Mouse (Mus musculus): ENCODE measurements around the gene Lcn8. TPM values are rescaled to one million over a fixed set of nuclear protein-coding genes. Genes with fewer than 3 reads are reported as not detected.
"Not testable (repeated sequence)": the region's sequence is repeated elsewhere in the genome, so short reads cannot be mapped to it uniquely, and the experiment has no call there.

Gene Lcn8
- polyA plus RNA-seq, 1 experiment from 2014 or later, result not detected

GRCm38 (mm10) chr2:25694605-25695004 is 41.7 kb downstream of the Lcn8 start:
- Histone ChIP-seq H3K9ac (ENCODE audit: low read depth, low read length) (no peak overlapping the region), H3K4me3 (ENCODE audit: low read depth, low read length) (no peak overlapping the region), H3K4me1 (ENCODE audit: control insufficient read depth, insufficient read depth, low read length) (no peaks in the 10 kb centered on the region), H3K4me2 (ENCODE audit: low read length) (no peak overlapping the region), H3K9me3 (replicated peaks; ENCODE audit: control insufficient read depth, low read length, poor library complexity, severe bottlenecking) (no peaks in the 10 kb centered on the region), H3K27ac (ENCODE audit: low read length) (no peak overlapping the region), H3K36me3 (ENCODE audit: control insufficient read depth, insufficient read depth, low read length) (no peaks in the 10 kb centered on the region), H3K27me3 (ENCODE audit: control insufficient read depth, insufficient read depth, low read depth, low read length) (no peaks in the 10 kb centered on the region)
- ATAC-seq, result no peak

DNA sequence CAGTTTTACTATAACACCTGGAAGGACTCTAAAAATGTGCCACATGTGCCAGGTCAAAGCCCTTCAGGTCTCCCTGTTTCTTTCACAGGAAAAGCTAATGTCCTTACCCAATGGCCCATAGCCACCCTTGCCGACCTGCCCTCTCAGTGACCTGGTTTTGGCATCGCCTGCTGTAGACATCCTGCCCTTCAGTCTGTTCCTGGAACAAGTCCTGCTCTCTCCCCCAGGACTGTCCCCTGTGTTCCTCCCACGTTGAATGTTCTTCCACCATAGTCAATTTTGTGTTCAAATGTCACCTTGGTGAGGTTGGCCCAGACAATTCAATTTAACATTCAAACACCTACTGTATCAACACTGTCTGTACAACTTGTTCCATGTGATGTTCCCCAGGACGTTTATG is 44.0 kb downstream of the Lcn8 start:
- 75% methylated on average over 4 of the region's 4 CpGs for WGBS
- no peak overlapping the region for H3K27ac ChIP-seq (ENCODE audit: low read length)
- no peaks in the 10 kb centered on the region for H3K36me3 ChIP-seq (ENCODE audit: control insufficient read depth, insufficient read depth, low read length)
- H3K4me2 ChIP-seq (ENCODE audit: low read length), result no peak overlapping the region
- no peaks in the 10 kb centered on the region for H3K4me1 ChIP-seq (ENCODE audit: control insufficient read depth, insufficient read depth, low read length)
- H3K4me3 ChIP-seq (ENCODE audit: low read depth, low read length), result no peak overlapping the region
- H3K9me3 ChIP-seq (replicated peaks; ENCODE audit: control insufficient read depth, low read length, poor library complexity, severe bottlenecking), result no peaks in the 10 kb centered on the region
- H3K9ac ChIP-seq (ENCODE audit: low read depth, low read length), result no peak overlapping the region
- no peaks in the 10 kb centered on the region for H3K27me3 ChIP-seq (ENCODE audit: control insufficient read depth, insufficient read depth, low read depth, low read length)
- no peak for ATAC-seq

- ATAC-seq, result no peak
- 86% methylated on average over 2 of the region's 2 CpGs for WGBS
- Histone ChIP-seq H3K9ac (ENCODE audit: low read depth, low read length) (no peak overlapping the region), H3K4me1 (ENCODE audit: control insufficient read depth, insufficient read depth, low read length) (no peaks in the 10 kb centered on the region), H3K9me3 (replicated peaks; ENCODE audit: control insufficient read depth, low read length, poor library complexity, severe bottlenecking) (no peaks in the 10 kb centered on the region), H3K27ac (ENCODE audit: low read length) (no peak overlapping the region), H3K4me3 (ENCODE audit: low read depth, low read length) (no peak overlapping the region), H3K36me3 (ENCODE audit: control insufficient read depth, insufficient read depth, low read length) (no peaks in the 10 kb centered on the region), H3K4me2 (ENCODE audit: low read length) (no peak overlapping the region), H3K27me3 (ENCODE audit: control insufficient read depth, insufficient read depth, low read depth, low read length) (no peaks in the 10 kb centered on the region)
These were observed 45.8 kb downstream of the Lcn8 start for GRCm38 (mm10) chr2:25698696-25699095.

DNA sequence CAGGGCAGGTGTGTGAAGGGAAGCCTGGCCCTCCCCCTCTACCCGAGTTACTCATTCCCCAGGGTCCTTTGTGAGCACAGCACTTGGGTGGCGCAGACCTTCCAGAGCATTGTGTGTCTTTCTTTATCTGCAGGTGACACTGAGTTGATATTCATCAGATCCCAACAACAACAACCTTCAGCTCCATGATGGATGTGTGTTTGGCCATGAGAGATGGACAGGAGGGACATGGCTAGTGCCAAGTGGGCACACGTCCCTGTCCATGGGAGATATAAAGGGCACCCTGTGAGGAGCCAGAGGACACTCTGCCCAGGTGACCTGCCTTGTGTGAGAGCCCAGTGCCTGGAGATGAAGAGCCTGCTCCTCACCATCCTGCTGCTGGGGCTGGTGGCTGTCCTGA is 46.8 kb downstream of the Lcn8 start, which contains the start of gene Obp2a:
Obp2a (plus strand) TSS at position 301 of the 400 bp plus-strand sequence.
- not testable (repeated sequence) for H3K4me3 ChIP-seq (ENCODE audit: low read depth, low read length); H3K9ac ChIP-seq (ENCODE audit: low read depth, low read length); H3K36me3 ChIP-seq (ENCODE audit: control insufficient read depth, insufficient read depth, low read length); H3K4me2 ChIP-seq (ENCODE audit: low read length); H3K27ac ChIP-seq (ENCODE audit: low read length); H3K27me3 ChIP-seq (ENCODE audit: control insufficient read depth, insufficient read depth, low read depth, low read length); H3K9me3 ChIP-seq (replicated peaks; ENCODE audit: control insufficient read depth, low read length, poor library complexity, severe bottlenecking); ATAC-seq; H3K4me1 ChIP-seq (ENCODE audit: control insufficient read depth, insufficient read depth, low read length)
- 89% methylated on average over 3 of the region's 3 CpGs for WGBS

DNA sequence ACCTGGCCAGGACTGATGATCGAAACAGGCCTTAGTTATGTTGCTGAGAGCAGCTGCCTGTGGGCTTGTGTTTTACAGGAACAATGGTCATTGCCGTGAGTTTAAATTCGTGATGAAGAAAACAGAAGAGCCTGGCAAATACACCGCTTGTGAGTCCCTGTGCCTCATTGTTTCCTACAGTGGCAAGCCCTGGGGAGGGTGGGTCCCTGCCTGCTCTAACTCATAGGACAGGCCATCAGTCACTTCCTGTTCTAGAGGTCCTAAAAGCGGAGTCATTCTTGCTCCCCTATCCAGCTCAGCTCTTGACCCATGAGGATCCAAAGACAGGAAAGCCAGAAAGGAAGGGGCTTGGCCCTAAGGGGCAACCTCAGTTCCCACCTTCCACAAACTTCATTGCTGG is 48.1 kb downstream of the Lcn8 start:
- Histone ChIP-seq H3K27me3 (ENCODE audit: control insufficient read depth, insufficient read depth, low read depth, low read length) (no peaks in the 10 kb centered on the region), H3K36me3 (ENCODE audit: control insufficient read depth, insufficient read depth, low read length) (no peaks in the 10 kb centered on the region), H3K9ac (ENCODE audit: low read depth, low read length) (no peak overlapping the region), H3K27ac (ENCODE audit: low read length) (no peak overlapping the region), H3K4me1 (ENCODE audit: control insufficient read depth, insufficient read depth, low read length) (no peaks in the 10 kb centered on the region), H3K9me3 (replicated peaks; ENCODE audit: control insufficient read depth, low read length, poor library complexity, severe bottlenecking) (no peaks in the 10 kb centered on the region), H3K4me3 (ENCODE audit: low read depth, low read length) (no peak overlapping the region), H3K4me2 (ENCODE audit: low read length) (no peak overlapping the region)
- ATAC-seq, result no peak
- WGBS, result 87% methylated on average over 5 of the region's 5 CpGs

DNA sequence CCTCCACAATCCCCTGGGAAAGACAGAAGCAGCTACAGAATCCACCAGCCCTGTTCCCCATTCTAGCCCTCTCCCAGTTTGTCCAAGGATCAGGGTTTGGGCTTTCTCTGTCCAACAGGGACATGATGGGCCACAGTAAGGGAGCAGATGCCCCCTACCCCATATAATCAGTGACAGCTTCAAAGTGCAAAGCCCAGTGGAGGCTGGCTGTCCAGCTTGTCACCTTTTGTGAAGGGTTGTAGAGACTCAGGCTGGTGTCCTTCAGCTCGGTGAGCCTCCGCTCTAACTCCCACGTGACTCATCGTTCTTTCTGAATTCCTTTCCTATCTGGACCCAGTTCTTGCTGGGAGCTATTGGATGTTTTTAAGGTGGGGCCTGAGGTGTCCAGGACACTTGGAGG is 50.8 kb downstream of the Lcn8 start:
- no peak overlapping the region for H3K4me2 ChIP-seq (ENCODE audit: low read length)
- ATAC-seq, result no peak
- no peaks in the 10 kb centered on the region for H3K27me3 ChIP-seq (ENCODE audit: control insufficient read depth, insufficient read depth, low read depth, low read length)
- no peak overlapping the region for H3K27ac ChIP-seq (ENCODE audit: low read length)
- no peak overlapping the region for H3K9ac ChIP-seq (ENCODE audit: low read depth, low read length)
- H3K4me3 ChIP-seq (ENCODE audit: low read depth, low read length), result no peak overlapping the region
- peaks cover 8% of the 10 kb centered on the region for H3K4me1 ChIP-seq (ENCODE audit: control insufficient read depth, insufficient read depth, low read length)
- H3K36me3 ChIP-seq (ENCODE audit: control insufficient read depth, insufficient read depth, low read length), result no peaks in the 10 kb centered on the region
- no peaks in the 10 kb centered on the region for H3K9me3 ChIP-seq (replicated peaks; ENCODE audit: control insufficient read depth, low read length, poor library complexity, severe bottlenecking)
- WGBS, result 90% methylated on average over 4 of the region's 4 CpGs

Other genes with a start within 250 kb of the Lcn8 start
- gene Fut7, start 229.9 kb upstream of the Lcn8 start, polyA plus RNA-seq (2015; fragmentation: Nextera tagmentation; extraction: Ambion mirVana), result 0.09 and 0.80 TPM in 2 replicates
- gene Abca2, start 224.4 kb upstream of the Lcn8 start, polyA plus RNA-seq (2015; fragmentation: Nextera tagmentation; extraction: Ambion mirVana), result 17.3 and 18.3 TPM in 2 replicates
- 2.8 and 3.4 TPM in 2 replicates for gene Clic3, start 196.3 kb upstream of the Lcn8 start, polyA plus RNA-seq (2015; fragmentation: Nextera tagmentation; extraction: Ambion mirVana)
- gene Paxx, start 192.0 kb upstream of the Lcn8 start, polyA plus RNA-seq (2015; fragmentation: Nextera tagmentation; extraction: Ambion mirVana), result 121 and 130 TPM in 2 replicates
- 465 and 593 TPM in 2 replicates for gene Ptgds, start 183.1 kb upstream of the Lcn8 start, polyA plus RNA-seq (2015; fragmentation: Nextera tagmentation; extraction: Ambion mirVana)
- gene Lcn12, start 159.2 kb upstream of the Lcn8 start, polyA plus RNA-seq (2015; fragmentation: Nextera tagmentation; extraction: Ambion mirVana), result not detected in 2 replicates
- 137 and 139 TPM in 2 replicates for gene Fbxw5, start 152.4 kb upstream of the Lcn8 start, polyA plus RNA-seq (2015; fragmentation: Nextera tagmentation; extraction: Ambion mirVana)
- gene C8g, start 151.4 kb upstream of the Lcn8 start, polyA plus RNA-seq (2015; fragmentation: Nextera tagmentation; extraction: Ambion mirVana), result 5.1 and 5.9 TPM in 2 replicates
- gene Traf2, start 106.2 kb upstream of the Lcn8 start, polyA plus RNA-seq (2015; fragmentation: Nextera tagmentation; extraction: Ambion mirVana), result 15.2 and 15.9 TPM in 2 replicates
- 374 and 380 TPM in 2 replicates for gene Edf1, start 95.3 kb upstream of the Lcn8 start, polyA plus RNA-seq (2015; fragmentation: Nextera tagmentation; extraction: Ambion mirVana)
- 0.50 and 2.4 TPM in 2 replicates for gene Mamdc4, start 78.3 kb upstream of the Lcn8 start, polyA plus RNA-seq (2015; fragmentation: Nextera tagmentation; extraction: Ambion mirVana)
- gene Phpt1, start 77.9 kb upstream of the Lcn8 start, polyA plus RNA-seq (2015; fragmentation: Nextera tagmentation; extraction: Ambion mirVana), result 148 and 149 TPM in 2 replicates
- gene Ajm1, start 71.4 kb upstream of the Lcn8 start, polyA plus RNA-seq (2015; fragmentation: Nextera tagmentation; extraction: Ambion mirVana), result 11.4 and 14.9 TPM in 2 replicates
- gene Rabl6, start 44.6 kb upstream of the Lcn8 start, polyA plus RNA-seq (2015; fragmentation: Nextera tagmentation; extraction: Ambion mirVana), result 64.7 and 68.3 TPM in 2 replicates
- 0.11 and 0.24 TPM in 2 replicates for gene Ccdc183, start 35.4 kb upstream of the Lcn8 start, polyA plus RNA-seq (2015; fragmentation: Nextera tagmentation; extraction: Ambion mirVana)
- 56.4 and 67.2 TPM in 2 replicates for gene Tmem141, start 31.1 kb upstream of the Lcn8 start, polyA plus RNA-seq (2015; fragmentation: Nextera tagmentation; extraction: Ambion mirVana)
- 2.5 and 3.1 TPM in 2 replicates for gene Fcna, start 25.1 kb upstream of the Lcn8 start, polyA plus RNA-seq (2015; fragmentation: Nextera tagmentation; extraction: Ambion mirVana)
- gene Lcn5, start 4.8 kb downstream of the Lcn8 start, polyA plus RNA-seq (2015; fragmentation: Nextera tagmentation; extraction: Ambion mirVana), result not detected in 2 replicates
- gene Lcn6, start 23.7 kb downstream of the Lcn8 start, polyA plus RNA-seq (2015; fragmentation: Nextera tagmentation; extraction: Ambion mirVana), result not detected in 2 replicates
- not detected in 2 replicates for gene Lcn10, start 29.6 kb downstream of the Lcn8 start, polyA plus RNA-seq (2015; fragmentation: Nextera tagmentation; extraction: Ambion mirVana)
- gene Obp2a, start 46.9 kb downstream of the Lcn8 start, polyA plus RNA-seq (2015; fragmentation: Nextera tagmentation; extraction: Ambion mirVana), result not detected in 2 replicates
- gene Bmyc, start 53.6 kb downstream of the Lcn8 start, polyA plus RNA-seq (2015; fragmentation: Nextera tagmentation; extraction: Ambion mirVana), result 158 and 170 TPM in 2 replicates
- not detected in 2 replicates for gene Obp2b, start 83.9 kb downstream of the Lcn8 start, polyA plus RNA-seq (2015; fragmentation: Nextera tagmentation; extraction: Ambion mirVana)
- not detected in 2 replicates for gene Lcn3, start 112.4 kb downstream of the Lcn8 start, polyA plus RNA-seq (2015; fragmentation: Nextera tagmentation; extraction: Ambion mirVana)
- gene Lcn11, start 123.9 kb downstream of the Lcn8 start, polyA plus RNA-seq (2015; fragmentation: Nextera tagmentation; extraction: Ambion mirVana), result not detected in 2 replicates
- gene Gm13539, start 129.1 kb downstream of the Lcn8 start, polyA plus RNA-seq (2015; fragmentation: Nextera tagmentation; extraction: Ambion mirVana), result not detected in 2 replicates
- gene Glt6d1, start 162.7 kb downstream of the Lcn8 start, polyA plus RNA-seq (2015; fragmentation: Nextera tagmentation; extraction: Ambion mirVana), result not detected in 2 replicates
- gene Lcn9, start 170.0 kb downstream of the Lcn8 start, polyA plus RNA-seq (2015; fragmentation: Nextera tagmentation; extraction: Ambion mirVana), result not detected in 2 replicates
- not detected in 2 replicates for gene Sohlh1, start 194.1 kb downstream of the Lcn8 start, polyA plus RNA-seq (2015; fragmentation: Nextera tagmentation; extraction: Ambion mirVana)
- 18.8 and 21.8 TPM in 2 replicates for gene Kcnt1, start 210.6 kb downstream of the Lcn8 start, polyA plus RNA-seq (2015; fragmentation: Nextera tagmentation; extraction: Ambion mirVana)